Mouse (Mus musculus) lung, adult 2 months (tissue): ENCODE measurements at regions not wholly inside any gene's neighbourhood (a gene's known extent, or its start where the extent isn't known, plus 50 kb on each side); places are given as distances from the start of the nearest gene placed in this dataset.

ENCODE experiments used
- CTCF ChIP-seq: fragments of 200-500 bp; IDR thresholded peaks from 2 replicates; pipeline ENCODE4 v1.5.1; 2011; ENCODE audit warnings: mild to moderate bottlenecking, low read length, control low read depth; ENCODE audit not compliant: insufficient read depth
- POLR2A ChIP-seq: fragments of 200-500 bp; IDR thresholded peaks from 2 replicates; pipeline ENCODE4 v1.6.1; 2011; ENCODE audit warnings: low read depth, mild to moderate bottlenecking, control low read depth, low read length, borderline replicate concordance; ENCODE audit errors: extremely low read depth

DNA sequence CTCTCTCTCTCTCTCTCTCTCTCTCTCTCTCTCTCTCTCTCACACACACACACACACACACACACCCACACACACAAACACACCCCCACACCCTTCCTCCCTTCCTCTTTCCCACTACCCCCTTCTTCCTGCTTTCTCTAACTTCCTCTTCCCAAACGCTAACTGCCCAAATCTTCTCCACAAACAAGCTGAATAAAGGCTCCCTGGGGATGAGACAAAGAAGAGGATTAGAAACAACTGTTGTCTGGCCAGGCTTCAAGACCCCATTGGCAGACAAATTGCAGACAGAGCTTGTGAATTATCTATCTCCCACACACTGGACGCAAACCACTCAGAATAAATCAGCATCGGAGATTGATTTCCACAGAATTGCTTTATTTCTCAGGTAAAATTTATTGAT lies 603.4 kb upstream of the Tle4 start:
- TF ChIP-seq CTCF (no peak), POLR2A (no peak)
